In genomic region chr4:108196277-108196855, GRCm38 (mm10) we compare ENCODE assay signal across 11 mouse cellular contexts. TPM values are rescaled to one million over a fixed set of nuclear protein-coding genes. Genes with fewer than 3 reads are reported as not detected.
DNase-seq lines count a peak whose midpoint lies in the region; ATAC-seq lines count a peak whose summit lies in the region.
"Had no signal": no experiment of that assay in that cellular context is flagged by ENCODE, and none has a peak within 500 bp of the region (broad histone marks: within the 10 kb centered on the region; RNA-seq: fewer than 3 reads in every experiment).

No protein-coding gene starts in this region.

- H3K27me3 ChIP-seq in kidney, embryonic 14.5 days (ENCODE audit: control insufficient read depth, insufficient read depth, low read length), result no peaks in the 10 kb centered on the region
- no peaks in the 10 kb centered on the region for H3K27me3 ChIP-seq in heart, embryonic 10.5 days (ENCODE audit: insufficient read depth, poor library complexity, severe bottlenecking)

- H3K4me2 ChIP-seq in kidney, embryonic 14.5 days (replicated peaks; ENCODE audit: low read depth, low read length), result no peak overlapping the region

- 53% methylated on average over 6 of the region's 6 CpGs for WGBS in kidney, embryonic 14.5 days
- 63% methylated on average over 6 of the region's 6 CpGs for WGBS in heart, embryonic 10.5 days

- no peaks in the 10 kb centered on the region for H3K4me1 ChIP-seq in kidney, embryonic 14.5 days (ENCODE audit: control insufficient read depth, insufficient read depth, low read length)
- H3K4me1 ChIP-seq in heart, embryonic 10.5 days, result 0 out of 2 replicates have a peak, but pooled peaks cover 4% of the 10 kb centered on the region

- DNase-seq in kidney, adult 11 months, result no peak
- peak; percentile 8 for DNase-seq in adipocyte (ENCODE audit: low spot score)
- DNase-seq in cerebellum, postnatal 14 days, result peak; percentile 77 to 79
- no peak for DNase-seq in heart, embryonic 10.5 days (ENCODE audit: low spot score)
- DNase-seq in T-cell, adult 2 months (ENCODE audit: low spot score), result no peak
- DNase-seq: thymus, postnatal 14 days had no signal

- no peak overlapping the region for H3K9ac ChIP-seq in kidney, embryonic 14.5 days (ENCODE audit: low read depth, low read length)

- no peaks in the 10 kb centered on the region for H3K36me3 ChIP-seq in kidney, embryonic 14.5 days (ENCODE audit: control insufficient read depth, insufficient read depth, low read length)
- H3K36me3 ChIP-seq in heart, embryonic 10.5 days, result no peaks in the 10 kb centered on the region
- H3K36me3 ChIP-seq: G1E had no signal

- H3K27ac ChIP-seq in kidney, embryonic 14.5 days (ENCODE audit: low read depth, low read length), result no peak overlapping the region
- 0 out of 2 replicates have a peak overlapping the region, but pooled peaks have one; percentile 12 for H3K27ac ChIP-seq in heart, embryonic 10.5 days

- ATAC-seq in kidney, embryonic 14.5 days (ENCODE audit: low FRiP score, low TSS enrichment), result 0 out of 2 replicates have a peak, but pooled peaks have one; percentile 64
- ATAC-seq in inflammation-experienced regulatory T-cells, adult 6 months, result no peak
- ATAC-seq in granulocyte monocyte progenitor cell, adult 5-6 weeks (replicated peaks; ENCODE audit: poor library complexity, severe bottlenecking), result no peak

- H3K4me3 ChIP-seq in kidney, embryonic 14.5 days (ENCODE audit: low read length), result no peak overlapping the region
- no peak overlapping the region for H3K4me3 ChIP-seq in heart, embryonic 10.5 days

- no peaks in the 10 kb centered on the region for H3K9me3 ChIP-seq in kidney, embryonic 14.5 days (ENCODE audit: control insufficient read depth, low read length)
- H3K9me3 ChIP-seq in heart, embryonic 10.5 days, result no peaks in the 10 kb centered on the region
- H3K9me3 ChIP-seq: G1E had no signal

RNA-seq across cellular contexts. Expression of gene Zyg11a, which starts 21.5 kb away (rescaled TPM):
- 0.37 and 0.61 TPM in 2 replicates for polyA plus RNA-seq in kidney, embryonic 14.5 days (2014; fragmentation: Nextera tagmentation; extraction: Ambion mirVana)
- not detected in 2 replicates for polyA plus RNA-seq in heart, embryonic 10.5 days (2016; fragmentation: Nextera tagmentation; extraction: Ambion mirVana)
- polyA plus RNA-seq in inflammation-experienced regulatory T-cells, adult 6 months (2017; shearing (Covaris generic)), result not detected
- total RNA-seq in granulocyte monocyte progenitor cell, adult 5-6 weeks (2014; fragmentation: Nextera tagmentation), result not detected in 2 replicates
- not detected in 2 replicates for total RNA-seq in granulocyte monocyte progenitor cell, adult 5-6 weeks (2017)
- total RNA-seq: G1E had no signal
- polyA plus RNA-seq: cortical plate, adult 2 months; G1E had no signal

RNA-seq across cellular contexts. Expression of gene Echdc2, which starts 31.1 kb away (rescaled TPM):
- polyA plus RNA-seq in kidney, embryonic 14.5 days (2014; fragmentation: Nextera tagmentation; extraction: Ambion mirVana), result 37.7 and 43.9 TPM in 2 replicates
- 15.3 and 19.2 TPM in 2 replicates for polyA plus RNA-seq in heart, embryonic 10.5 days (2016; fragmentation: Nextera tagmentation; extraction: Ambion mirVana)
- polyA plus RNA-seq in inflammation-experienced regulatory T-cells, adult 6 months (2017; shearing (Covaris generic)), result 1 to 10 TPM; 1.6 to 3.1 (median 2.5) TPM
- total RNA-seq in granulocyte monocyte progenitor cell, adult 5-6 weeks (2014; fragmentation: Nextera tagmentation), result 5.4 TPM in 1 of 2 replicates, not detected in the other
- total RNA-seq in granulocyte monocyte progenitor cell, adult 5-6 weeks (2017), result not detected in 2 replicates
- polyA plus RNA-seq: G1E had no signal

RNA-seq across cellular contexts. Expression of gene Scp2, which starts 51.6 kb away (rescaled TPM):
- polyA plus RNA-seq in kidney, embryonic 14.5 days (2014; fragmentation: Nextera tagmentation; extraction: Ambion mirVana), result 209 and 254 TPM in 2 replicates
- 179 and 191 TPM in 2 replicates for polyA plus RNA-seq in heart, embryonic 10.5 days (2016; fragmentation: Nextera tagmentation; extraction: Ambion mirVana)
- 100 to 1,000 TPM; 286 to 396 (median 300) TPM for polyA plus RNA-seq in inflammation-experienced regulatory T-cells, adult 6 months (2017; shearing (Covaris generic))
- 228 and 252 TPM in 2 replicates for total RNA-seq in granulocyte monocyte progenitor cell, adult 5-6 weeks (2014; fragmentation: Nextera tagmentation)
- total RNA-seq in granulocyte monocyte progenitor cell, adult 5-6 weeks (2017), result 218 and 226 TPM in 2 replicates

Comparison
In these comparisons a context has a peak if more than half of its experiments do, and no peak if none do; other contexts are left out.
1. DNase-seq: peak in adipocyte (single experiment) and cerebellum, postnatal 14 days (2 of 2); none in kidney, adult 11 months (single experiment), heart, embryonic 10.5 days (single experiment) and T-cell, adult 2 months (single experiment).